Mouse (Mus musculus): ENCODE measurements around the gene Igf2. TPM values are rescaled to one million over a fixed set of nuclear protein-coding genes. Genes with fewer than 3 reads are reported as not detected.

The Igf2 gene
- polyA plus RNA-seq, 1 experiment, result 11.4 TPM

DNA sequence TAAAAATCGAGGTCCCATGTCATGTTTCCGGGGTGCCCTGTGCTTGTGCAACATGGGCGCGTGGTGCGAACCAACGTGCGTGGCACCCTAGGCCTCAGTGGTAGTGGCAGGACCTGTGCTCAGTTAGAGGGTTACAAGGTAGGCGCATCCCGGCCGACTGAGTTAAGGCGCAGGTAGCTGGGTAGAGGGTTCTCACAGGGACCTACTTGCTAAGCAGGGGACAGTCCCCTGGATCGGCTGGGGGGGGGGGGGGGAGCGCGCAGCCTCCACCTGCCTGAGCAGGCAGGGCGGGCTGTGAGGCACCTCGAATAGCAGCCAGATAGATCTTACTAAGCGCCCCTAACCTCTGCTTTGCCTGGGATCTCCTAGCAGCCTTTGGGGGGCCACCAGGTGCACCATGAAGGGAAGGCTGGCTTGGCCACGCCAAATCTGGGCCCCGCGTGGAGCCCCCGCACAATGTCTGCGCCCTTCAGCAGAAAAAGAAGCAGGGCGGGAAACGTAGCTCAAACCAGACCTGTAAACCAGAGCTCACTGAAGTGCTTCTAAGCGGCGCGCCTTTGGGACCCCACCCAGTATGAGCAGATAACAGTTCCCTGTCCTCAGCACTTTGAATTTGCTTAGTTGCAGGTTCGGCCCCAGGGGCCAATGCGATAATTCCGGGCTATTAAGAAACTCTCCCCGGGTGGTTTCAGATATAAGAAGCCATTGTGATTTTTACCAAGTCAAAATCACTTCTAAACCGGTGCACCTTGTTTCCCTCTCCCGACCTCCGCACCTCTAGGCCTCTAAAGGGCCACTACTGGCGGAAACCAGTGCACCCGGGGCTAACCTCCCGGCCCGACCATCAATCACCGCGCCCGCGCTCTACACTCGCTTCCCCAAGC, 6.6 kb downstream of the Igf2 start:
- WGBS, result 4% methylated on average over 43 of the region's 43 CpGs
- no peak for DNase-seq (ENCODE audit: low read depth, low spot score)

DNA sequence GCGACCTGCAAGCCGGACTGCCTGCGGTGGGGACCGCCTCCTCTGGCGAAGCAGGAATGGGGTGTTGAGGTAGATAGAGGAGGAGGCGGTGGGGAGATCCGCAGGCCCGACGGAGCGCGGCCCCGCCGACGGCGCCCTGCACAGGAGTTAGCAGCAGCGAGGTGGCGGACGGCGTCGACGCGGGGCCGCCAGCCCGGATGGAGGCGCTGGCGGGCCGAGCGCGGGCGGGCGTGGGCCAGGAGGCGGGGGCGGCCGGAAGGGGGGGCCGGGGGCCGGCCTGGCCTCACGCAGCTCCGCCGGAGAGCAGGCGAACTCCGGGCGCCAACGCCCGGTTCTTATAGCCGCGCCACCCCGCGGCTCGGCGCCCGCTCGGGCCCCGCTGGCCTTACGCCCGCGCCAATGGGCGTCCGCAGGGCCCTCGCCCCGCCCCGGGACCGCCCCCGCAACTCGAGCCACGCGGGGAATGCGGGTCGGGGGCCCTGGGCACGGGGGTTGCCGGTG, 7.4 kb downstream of the Igf2 start:
- no peak for DNase-seq (ENCODE audit: low read depth, low spot score)
- WGBS, result 2% methylated on average over 69 of the region's 70 CpGs

DNA sequence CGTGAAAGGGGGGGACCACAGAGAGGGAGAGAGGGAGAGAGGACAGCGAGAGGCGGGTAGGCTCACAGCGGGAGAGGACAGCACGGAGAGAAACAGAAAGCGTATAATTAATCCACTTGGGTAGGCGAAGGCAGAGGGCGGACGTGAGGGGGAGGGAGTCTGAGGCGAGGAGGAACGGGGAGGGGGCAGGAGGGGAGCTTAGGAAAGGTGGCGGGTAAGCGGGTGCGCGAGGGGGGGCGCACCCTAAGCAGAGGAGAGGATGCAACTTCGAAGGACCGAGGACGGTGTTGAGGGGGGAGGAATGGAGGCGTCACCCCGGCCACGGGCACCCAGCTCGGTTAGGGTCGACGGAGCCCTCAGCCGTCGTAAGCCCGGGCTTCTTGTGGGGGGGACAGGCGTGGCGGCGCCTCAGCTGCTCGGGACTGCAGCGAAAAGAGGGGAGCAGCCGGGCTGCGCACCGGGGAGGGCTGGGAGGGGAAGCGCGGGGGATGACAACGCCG, 7.9 kb downstream of the Igf2 start:
- DNase-seq (ENCODE audit: low read depth, low spot score), result no peak
- WGBS, result 2% methylated on average over 38 of the region's 40 CpGs

DNA sequence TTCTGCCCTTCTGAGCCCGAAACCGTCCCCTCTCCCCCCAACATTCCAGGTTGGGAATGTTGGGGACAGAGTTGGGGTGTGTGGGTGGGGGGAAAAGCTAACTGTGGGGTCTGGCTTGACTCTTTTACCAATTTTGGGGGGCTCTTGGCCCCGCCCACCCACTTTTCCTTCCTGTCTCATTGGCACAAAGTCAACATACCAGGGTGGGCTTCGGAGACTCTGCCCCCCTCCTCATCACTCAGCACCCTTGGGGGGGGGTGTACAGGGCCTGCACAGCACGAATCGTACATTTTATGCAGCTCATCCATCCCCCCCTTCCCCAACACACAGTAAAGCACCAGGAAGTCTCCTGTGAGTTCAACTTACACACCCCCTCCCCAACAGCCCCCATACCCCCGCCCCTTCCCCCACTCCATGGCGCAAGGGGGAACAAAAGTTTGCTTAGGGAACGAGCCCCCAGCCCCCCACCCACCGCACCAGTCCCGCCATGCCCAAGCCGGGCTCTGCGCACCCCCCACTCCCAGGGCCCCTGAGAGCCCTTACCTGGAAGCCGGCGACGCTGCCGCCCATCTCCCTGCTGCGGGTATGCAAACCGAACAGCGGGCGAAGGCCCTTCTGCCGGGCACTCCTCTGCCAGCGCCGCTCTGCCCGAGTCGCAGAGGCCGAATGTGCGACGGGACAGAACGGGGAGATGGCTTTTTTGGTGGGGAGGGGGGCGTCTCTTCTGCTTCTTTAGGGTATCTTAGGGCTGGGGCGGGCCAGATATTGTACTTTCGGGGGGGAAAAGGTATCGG, 8.6 kb downstream of the Igf2 start:
- no peak for DNase-seq (ENCODE audit: low read depth, low spot score)
- 5% methylated on average over 34 of the region's 34 CpGs for WGBS

DNA sequence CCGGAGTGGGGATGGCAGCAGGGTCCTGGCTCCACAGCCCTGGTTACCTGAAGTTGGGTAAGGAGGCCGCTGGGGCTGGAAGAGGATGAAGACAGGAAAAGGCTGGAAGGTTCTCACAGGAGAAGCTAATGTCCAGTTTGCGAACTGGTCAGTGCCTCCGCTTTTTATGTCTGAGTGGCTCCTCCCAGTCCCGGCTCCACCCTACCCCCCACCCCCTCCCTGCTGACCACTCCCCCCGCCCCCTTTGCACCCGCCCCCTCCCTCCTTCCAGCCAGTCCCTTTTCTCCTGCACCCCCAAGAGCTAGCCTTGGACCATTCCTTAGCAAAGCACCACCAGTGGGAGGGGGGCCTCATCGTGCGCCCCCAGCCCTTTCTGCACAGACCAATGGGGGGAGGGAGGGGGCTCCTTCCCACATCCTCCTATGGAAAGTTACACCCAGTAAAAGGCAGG, 9.2 kb downstream of the Igf2 start:
- no peak for DNase-seq (ENCODE audit: low read depth, low spot score)
- 29% methylated on average over 8 of the region's 9 CpGs for WGBS

DNA sequence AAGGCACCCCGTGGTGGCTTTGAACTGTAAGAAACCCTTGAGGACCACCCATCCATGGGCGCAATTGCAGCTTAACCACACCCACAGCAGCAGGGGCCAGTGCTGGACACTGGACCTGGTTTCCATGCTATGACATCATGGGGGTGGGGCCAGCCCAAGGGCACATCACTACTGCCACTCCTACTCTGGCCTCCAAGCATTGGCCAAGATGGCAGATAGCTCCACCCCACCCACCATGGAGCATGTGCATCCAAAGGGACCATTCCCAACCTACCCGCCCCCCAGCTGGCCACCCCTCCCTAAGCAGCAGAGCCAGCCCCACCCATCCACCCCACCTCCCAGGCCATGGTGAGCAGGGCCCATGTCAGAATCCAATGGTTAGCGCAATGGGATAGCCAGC, 10.6 kb downstream of the Igf2 start:
- DNase-seq (ENCODE audit: low read depth, low spot score), result no peak
- WGBS, result 55% methylated on average over 4 of the region's 4 CpGs

DNA sequence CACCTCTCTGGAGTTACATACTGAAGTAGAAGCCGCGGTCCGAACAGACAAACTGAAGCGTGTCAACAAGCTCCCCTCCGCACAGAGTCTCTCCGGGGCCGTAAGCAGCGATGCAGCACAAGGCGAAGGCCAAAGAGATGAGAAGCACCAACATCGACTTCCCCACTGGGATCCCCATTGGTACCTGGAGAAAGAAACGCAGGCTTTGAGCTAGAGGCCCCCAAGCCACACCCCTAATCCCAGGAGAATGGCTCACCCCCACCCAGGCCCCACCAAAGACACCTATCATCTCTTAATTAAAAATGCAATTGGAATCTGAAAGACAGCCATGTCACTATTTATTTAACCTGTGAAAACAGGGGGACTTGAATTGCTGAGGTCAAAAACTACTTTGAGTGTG, 11.0 kb downstream of the Igf2 start:
- DNase-seq (ENCODE audit: low read depth, low spot score), result no peak
- 42% methylated on average over 11 of the region's 11 CpGs for WGBS

DNA sequence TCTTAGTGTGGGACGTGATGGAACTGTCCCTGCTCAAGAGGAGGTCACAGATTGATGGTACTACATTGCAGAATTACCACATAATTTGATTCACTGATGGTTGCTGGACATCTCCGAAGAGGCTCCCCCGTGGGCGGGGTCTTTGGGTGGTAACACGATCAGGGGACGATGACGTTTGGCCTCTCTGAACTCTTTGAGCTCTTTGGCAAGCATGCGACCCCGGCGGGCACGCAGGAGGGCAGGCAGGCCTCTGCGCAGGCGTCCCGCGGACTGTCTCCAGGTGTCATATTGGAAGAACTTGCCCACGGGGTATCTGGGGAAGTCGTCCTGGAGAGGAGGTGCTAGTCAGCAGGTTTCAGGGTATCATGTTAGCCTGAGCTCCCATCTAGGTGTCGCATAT, 12.9 kb downstream of the Igf2 start:
- 32% methylated on average over 18 of the region's 18 CpGs for WGBS
- DNase-seq (ENCODE audit: low read depth, low spot score), result no peak

DNA sequence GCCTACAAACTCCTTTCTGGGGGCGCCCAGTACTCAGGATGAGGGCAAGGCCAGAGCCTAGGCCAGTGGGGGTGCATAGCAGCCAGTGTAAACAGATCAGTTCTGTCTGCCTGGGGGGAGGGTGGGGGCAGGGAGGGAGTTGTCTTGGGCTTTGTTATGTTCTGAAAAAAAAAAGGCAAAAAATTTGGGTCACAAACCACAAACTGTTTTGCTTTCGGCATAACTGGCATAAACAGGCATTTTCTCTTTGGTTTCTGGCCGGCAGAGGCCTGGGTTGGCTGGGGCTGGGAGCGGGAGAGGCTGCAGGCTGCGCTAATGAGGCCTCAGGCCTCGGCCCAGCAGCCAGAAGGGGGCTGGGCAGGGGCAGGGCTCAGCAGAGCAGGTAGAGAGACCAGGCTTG, 19.9 kb downstream of the Igf2 start:
- 62% methylated on average over 6 of the region's 6 CpGs for WGBS
- no peak for DNase-seq (ENCODE audit: low read depth, low spot score)

DNA sequence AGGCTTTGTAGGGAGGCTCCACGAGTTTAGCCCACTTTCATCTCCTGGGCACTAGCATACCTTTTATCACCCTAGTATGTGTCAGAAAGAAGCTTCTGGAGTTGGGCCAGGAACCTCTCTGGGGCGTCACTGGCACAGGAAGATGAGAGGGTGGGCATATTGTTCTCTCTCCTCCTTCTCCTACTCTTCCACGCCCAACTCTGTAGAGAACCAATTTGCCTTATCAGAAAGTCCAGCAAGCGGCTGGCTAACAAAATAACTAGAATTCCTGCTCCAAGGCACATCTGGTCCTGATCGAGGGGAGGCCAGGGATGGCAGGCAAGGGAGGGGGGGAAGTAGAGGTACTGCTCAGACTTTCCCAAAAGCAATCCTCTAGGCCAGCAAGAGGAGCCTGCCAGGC, 21.6 kb downstream of the Igf2 start:
- WGBS, result 18% methylated on average over 5 of the region's 5 CpGs
- no peak for DNase-seq (ENCODE audit: low read depth, low spot score)

DNA sequence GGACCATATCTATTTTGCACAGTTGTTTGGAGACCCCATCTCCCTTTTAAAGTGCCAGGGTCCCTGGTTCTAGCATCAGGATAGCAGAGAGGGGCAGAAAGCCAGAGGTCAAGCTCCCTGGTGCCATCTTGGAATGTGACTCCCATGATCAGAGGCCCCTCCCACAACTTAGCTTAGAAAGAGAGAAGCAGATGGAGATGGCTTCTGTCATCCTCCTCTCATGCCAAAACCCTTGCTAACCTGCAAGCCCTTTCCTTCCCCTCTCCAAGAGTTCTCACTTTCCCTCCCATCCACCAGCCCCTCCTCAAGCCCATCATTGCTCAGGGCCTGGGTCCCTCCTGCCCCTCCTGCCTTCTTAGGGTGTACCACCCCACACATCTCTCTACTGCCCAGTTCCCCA, 30.4 kb downstream of the Igf2 start:
- DNase-seq (ENCODE audit: low read depth, low spot score), result no peak

DNA sequence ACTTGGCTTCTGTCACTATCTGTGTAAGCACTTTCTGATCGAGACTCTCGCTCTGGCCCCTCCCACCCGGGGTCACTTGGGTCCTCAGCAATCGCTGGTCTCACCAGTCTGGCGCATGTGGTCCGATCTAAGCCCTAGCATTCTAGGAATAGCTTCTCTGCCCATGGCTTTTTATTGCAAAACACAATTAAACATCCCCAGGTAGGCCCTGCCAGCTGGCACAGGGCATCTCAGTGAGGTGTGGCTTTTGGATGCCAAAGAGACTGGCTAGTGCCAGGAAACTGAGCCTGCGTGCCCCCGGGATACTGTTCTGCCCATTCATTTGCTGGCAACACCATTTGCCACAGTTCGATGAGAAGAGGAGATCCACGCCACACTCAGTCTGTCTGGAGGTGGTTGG, 35.9 kb downstream of the Igf2 start:
- WGBS, result 57% methylated on average over 10 of the region's 10 CpGs
- no peak for DNase-seq (ENCODE audit: low read depth, low spot score)

DNA sequence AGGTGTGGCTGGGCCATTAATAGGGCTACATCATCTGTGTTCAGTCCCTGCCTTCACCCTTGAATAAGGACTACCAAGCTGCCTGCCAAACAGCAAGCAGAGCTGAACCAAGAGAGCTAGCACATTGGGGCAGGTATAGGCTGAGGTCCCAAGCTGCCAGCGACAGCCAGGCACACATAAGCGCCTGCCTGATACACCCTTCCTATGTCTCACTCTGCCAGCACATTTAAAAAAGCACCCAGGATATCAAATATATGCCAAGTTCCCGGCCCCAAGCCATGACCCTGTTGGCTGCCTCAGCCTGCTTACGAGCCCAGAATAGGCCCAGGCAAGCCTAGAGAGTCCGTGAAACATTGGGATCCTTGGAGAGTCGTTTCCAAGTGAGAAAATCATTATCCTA, 36.8 kb downstream of the Igf2 start:
- no peak for DNase-seq (ENCODE audit: low read depth, low spot score)
- 80% methylated on average over 6 of the region's 6 CpGs for WGBS

DNA sequence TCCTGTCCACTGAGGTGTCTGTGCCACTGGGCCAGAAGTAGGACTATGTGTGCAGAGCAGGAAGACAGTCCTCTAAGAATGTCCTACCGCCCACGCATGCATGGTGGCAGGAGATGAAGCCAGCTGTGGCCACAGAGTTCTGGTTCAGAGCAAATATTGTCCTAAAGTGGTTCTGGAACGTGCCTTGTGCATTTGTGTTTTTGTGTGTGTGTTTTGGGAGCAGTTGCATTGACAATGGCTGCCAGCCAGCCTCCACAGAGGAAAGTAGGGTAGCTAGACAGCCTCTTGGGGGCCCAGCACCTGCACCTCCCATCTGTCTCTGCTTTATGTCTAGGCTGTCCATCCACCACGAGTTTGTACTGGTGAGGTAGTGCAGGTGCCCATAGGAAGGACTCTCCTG, 44.4 kb downstream of the Igf2 start:
- no peak for DNase-seq (ENCODE audit: low read depth, low spot score)
- 47% methylated on average over 4 of the region's 4 CpGs for WGBS

DNA sequence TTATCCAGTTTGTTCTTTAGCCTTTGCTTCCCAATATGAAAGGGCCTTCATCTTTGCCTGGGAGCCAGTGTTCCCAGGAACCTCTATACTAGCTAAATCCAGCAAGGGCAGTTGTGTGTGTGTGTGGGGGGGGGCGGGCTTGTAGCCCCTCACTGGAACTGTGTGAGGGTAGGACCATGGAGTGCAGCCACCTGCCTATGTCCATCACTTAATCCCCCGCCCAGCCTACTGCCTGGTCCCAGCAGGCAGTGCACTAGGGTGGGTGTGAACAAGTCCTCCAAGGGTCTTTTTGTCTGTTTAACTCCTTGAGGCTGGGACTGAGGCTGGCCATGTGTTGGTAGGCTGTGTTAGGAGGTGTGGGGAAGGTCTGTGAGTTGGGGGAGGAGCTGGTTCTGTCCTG, 53.5 kb downstream of the Igf2 start:
- DNase-seq (ENCODE audit: low read depth, low spot score), result no peak
- WGBS, result 78% methylated on average over 2 of the region's 2 CpGs

DNA sequence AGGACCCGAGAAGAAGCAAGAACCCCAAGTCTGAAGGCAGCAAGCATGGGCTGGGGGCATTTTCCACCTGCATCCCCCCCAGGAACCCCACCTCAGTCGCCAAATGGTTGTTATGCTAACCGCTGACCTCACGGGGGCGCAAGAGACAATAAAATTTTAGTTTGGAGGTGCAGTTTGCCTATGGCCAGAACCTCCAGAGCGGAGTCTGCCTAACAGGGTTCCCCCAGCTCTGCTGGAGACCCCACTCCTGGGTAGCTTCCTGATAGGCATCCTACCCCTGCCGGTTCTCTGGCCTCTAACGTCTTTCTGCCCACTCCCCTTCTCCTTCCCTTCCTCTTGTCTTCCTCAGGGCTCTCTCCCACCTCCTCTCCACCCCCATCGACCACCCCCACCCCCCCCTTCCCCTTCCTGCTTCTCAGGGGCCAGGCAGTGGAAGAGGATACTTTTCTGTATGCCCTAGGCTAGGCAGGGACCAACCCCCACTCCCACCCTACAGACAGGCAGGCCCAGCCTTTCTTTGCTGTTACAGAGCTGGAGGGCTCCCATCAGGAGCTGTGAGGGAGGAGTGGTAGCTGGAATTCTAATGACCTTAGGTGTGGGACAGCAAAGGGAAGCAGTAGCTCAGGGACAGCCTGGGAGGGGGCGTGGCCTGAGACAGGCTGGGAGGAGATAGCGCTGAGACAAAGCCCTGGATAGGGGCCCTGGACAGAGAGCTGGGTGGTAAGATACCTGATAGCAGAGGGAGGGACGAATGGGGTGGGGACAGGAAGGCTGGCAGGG, 55.8 kb downstream of the Igf2 start:
- 9% methylated on average over 12 of the region's 12 CpGs for WGBS
- DNase-seq (ENCODE audit: low read depth, low spot score), result no peak

DNA sequence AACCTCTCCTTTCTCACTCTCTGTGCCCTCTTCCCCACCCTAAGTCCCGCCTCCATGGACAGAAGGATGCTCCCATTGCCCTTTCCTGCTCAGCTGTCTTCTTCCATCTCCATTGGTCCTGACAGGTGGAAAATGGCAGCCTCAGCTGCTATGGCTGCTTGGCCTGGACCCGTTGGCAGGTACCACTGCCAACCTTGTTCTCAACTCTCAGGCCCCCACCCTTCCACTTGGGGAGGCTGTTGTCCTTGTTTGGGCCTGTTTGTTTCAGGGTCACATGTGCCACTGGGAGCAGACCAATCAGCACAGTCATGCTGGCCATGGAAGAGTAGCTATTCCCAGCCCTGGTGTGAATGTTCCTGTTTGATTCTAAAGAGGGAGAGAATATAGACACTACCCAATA, 65.7 kb downstream of the Igf2 start:
- no peak for DNase-seq (ENCODE audit: low read depth, low spot score)
- WGBS, result 76% methylated on average over 2 of the region's 2 CpGs
